Mouse (Mus musculus) liver (tissue): Measurements from ENCODE around the gene Cdc14b.
"Not testable (repeated sequence)": the region's sequence is repeated elsewhere in the genome, so short reads cannot be mapped to it uniquely, and the experiment has no call there.

Experiments used
- DNase-seq: peaks from one replicate; pipeline ENCODE4 v3.0.0-alpha.2; 2020; ENCODE audit warnings: mixed read lengths

Gene Cdc14b

DNA sequence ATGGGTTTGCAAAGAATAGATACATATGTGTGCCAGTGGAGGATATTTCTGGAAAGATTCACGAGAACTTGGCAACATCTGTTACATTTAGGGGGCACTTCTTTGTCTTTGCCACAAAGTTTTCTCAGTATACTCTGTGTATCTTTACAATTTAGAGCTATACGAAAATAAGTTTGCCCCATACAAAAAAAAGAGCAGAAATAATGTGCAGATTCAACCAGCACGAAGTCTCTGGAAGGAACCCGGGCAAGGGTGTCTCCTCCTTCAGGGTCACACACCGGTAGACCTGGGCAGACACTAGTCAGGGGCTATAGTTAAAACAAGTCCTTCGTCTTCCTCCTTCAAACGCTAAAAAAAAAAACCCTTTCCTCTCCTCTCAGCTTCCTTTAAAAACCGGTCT, 1.7 kb downstream of the Cdc14b start:
- DNase-seq: no peak

DNA sequence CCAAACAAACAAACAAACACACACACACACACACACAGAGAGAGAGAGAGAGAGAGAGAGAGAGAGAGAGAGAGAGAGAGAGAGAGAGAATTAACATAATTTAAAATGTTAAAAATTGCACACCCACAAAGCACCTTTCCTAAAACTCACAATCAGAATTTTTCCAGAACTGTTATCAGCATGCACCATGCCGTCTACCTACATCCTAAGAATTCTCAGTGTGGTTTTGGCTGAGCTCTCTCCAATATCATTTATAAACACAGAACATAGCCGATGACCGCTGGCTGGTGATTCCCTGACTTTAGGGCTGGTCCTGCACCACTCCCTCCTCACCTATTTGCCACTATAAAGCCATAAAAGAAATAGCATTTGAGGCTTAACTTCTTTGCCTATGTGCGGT, 6.7 kb downstream of the Cdc14b start:
- DNase-seq: no peak

DNA sequence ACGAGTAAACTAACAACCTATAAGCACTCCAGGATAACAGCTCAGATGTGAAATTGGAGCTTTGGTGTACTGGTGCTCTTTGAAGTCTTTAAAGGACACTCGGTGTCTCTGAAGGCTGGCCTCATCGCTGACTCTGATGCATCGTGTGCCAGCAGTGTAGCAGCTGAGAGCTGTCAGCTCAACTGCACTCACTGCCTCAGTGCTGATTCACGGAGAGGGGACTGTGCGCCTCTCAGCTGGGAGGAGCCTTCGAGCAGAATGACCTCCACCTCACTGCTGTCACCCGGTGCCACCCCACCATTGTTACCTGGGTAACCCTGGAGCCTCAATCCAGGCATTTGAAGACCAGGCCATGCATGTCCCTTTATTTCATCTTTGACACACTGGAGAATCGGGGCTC, 7.9 kb downstream of the Cdc14b start:
- no peak for DNase-seq

DNA sequence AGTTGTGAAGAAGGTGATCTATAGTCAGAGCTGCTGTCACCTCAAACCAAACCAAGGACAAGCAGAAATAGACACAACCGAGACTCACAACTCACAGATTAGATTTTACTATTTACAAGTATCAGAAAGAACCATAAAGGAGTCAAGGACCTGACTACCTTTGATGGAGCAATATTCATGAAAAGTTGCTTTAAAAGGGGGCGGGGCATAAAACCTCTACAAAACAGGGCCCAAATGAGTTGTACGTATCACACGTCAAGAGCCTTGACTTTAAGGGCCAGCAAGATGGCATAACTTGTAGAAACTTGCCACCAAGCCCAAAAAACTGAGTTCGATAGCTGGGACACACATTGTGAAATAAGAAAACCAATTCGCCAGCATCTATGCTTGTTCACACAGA, 10.5 kb downstream of the Cdc14b start:
- DNase-seq: no peak

DNA sequence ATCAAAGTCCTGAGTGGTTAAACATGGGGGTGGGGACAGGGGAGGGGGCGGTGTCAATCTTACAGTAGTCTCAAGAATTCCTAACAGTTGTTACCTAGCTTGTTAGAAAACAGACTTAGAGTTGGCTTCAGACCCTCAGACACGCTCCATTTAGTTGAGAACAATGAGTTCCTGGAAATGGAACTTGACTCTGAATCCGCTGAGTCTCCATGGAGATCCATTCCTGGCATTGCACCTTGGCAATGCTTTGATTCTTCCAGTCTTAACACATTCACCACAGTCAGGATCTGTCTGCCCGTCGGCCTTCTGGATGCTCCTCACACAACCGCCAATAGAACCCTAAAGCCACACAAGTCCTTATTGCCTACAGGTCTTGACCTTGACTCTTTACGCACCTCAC, 15.2 kb downstream of the Cdc14b start:
- DNase-seq: no peak

DNA sequence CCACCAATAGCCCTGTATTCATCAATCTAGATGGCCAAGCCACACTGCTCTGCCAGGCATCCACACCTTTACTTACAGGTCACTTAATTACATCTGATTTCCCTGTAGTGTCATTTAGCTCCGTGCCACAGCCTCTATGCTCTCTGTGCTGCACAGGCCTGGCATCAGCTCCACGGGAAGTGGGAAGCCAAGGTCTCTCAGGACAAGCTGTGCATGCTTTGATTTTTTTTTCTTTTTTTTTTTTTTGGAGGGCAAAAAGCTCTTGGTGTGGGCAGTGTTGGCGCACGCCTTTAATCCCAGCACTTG, 16.6 kb downstream of the Cdc14b start:
- DNase-seq: no peak

DNA sequence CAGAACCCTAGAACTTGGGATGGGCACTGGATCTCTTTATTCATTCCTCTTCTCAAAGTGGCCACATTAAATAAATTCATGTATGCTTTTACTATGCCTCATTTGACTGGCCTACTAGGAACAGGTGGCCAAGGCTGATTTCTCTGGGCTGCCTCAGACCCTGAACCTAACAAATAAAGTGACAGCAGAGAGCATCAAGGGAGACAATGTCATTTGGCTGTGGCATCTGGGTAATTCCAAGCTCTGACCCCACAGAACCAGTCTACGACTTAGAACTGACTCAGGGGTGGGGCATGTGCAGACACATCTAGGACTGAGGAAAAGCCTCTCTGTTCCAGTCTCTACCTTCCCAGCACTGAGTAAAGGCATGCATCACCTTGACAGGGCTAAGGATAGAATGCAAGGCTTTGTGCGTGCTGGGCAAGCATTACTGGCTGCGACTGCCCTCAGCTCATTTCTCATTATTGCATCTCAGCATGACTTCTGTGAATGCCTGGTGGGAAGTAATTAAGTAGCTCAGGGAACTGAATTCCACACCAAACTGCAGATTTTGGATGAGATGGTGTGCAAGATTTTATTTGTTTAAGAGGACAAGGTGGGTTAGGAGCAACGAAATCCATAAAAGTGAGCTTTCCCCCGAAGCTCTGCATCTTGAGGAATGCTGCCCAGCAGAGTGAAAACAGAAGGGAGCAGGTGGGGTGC, 17.1 kb downstream of the Cdc14b start:
- DNase-seq: no peak

DNA sequence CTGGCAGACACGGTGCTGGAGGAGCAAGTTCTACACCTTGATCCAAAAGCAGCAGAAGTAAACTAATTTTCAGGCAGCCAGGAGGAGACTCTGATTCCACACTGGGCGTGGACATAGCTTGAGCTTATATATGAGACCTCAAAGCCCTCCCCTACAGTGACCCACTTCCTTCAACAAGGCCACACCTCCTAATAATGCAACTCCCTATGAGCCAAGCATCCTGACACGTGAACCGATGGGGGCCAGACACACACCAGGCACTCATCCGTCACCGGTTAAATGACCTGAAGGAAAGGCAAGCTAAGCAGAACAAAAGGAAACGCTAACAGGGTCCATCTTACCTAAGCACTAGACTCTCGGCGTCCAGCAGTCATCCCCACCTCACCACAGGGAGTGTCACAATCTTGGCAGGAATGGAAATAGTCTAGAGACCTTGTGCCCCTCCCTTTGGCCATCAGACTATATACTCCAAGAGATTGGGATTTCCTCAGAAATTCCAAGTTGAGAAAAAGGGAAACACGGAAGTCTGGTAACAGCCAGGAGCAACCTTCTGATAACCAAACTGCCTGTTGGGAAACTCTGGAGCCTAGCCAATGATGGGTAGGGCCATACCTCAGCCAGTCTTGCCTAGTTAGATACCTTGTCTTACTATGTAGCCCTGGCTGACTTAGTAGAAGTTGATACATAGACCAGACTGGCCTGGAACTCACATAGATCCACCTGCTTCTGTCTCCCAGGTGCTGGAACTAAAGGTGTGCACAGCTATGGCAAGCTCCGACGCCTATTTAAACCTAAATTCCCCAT, 17.9 kb downstream of the Cdc14b start:
- no peak for DNase-seq

DNA sequence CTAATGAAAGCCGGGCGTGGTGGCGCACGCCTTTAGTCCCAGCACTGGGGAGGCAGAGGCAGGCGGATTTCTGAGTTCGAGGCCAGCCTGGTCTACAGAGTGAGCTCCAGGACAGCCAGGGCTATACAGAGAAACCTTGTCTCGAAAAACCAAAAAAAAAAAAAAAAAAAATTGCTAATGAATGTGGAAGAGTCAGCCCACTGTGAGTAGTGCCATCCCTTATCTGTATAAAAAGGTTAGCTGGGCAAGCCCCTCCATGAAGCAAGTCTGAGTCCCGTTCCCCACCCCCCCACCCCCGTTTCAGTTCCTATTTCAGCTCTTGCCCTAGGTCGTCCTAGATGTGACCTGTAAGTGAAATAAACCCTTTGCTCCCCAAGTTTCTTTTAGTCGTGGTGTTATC, 20.9 kb downstream of the Cdc14b start:
- not testable (repeated sequence) for DNase-seq

DNA sequence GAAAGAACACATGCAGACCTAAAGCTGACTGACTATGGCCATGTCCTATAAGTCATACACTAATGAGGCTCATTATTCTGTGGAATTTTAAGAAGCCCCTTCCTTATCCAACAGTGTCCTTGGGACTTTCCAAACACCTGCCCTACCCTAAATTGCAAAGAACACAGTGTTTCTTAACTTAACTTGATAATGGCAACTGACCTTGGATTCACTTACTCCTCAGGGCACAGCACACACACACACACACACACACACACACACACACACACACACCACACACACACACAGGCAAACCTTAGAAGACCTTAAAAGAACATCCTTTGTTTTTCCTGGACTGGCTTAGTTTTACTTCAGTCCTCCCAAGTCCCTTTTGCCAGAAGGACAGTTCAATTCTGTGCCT, 21.4 kb downstream of the Cdc14b start:
- DNase-seq: no peak

DNA sequence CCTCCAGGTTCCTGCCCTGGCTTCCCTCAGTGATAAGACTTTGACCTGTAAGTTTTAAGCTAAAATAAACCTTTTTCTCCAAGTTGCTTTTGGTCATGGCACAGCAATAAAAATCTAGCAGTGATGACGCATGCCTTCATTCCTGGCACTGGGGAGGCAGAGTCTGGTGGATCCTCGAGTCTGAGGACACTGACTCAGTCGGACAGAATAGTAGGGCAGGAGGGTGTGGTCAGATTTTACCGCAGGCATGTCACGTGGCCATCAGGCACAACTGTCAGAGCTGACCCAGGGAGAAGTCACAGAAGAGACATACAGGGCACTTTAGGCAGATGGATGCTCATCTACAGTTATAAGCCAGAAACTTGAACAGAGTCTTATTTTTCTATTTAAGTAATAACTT, 22.9 kb downstream of the Cdc14b start:
- peak; percentile 18 for DNase-seq

DNA sequence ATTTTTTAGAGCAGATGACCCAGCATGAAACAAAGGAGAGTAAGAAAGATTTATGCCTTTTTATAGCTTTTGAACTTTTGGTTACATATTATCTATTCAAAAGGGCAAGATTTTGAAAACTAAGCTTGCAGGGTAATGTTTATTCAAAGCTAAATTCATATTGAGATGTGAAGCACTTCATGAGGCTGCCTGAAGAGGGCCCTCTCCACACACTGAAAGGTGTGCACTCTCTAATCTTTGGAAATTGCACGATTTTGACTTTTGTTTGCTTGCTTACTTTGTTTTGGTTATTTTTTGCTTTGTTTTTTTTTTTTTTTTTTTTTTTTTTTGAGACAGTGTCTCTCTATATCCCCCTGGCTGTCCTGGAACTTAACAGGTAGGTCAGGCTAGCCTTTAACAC, 24.7 kb downstream of the Cdc14b start:
- DNase-seq: peak; percentile 22

DNA sequence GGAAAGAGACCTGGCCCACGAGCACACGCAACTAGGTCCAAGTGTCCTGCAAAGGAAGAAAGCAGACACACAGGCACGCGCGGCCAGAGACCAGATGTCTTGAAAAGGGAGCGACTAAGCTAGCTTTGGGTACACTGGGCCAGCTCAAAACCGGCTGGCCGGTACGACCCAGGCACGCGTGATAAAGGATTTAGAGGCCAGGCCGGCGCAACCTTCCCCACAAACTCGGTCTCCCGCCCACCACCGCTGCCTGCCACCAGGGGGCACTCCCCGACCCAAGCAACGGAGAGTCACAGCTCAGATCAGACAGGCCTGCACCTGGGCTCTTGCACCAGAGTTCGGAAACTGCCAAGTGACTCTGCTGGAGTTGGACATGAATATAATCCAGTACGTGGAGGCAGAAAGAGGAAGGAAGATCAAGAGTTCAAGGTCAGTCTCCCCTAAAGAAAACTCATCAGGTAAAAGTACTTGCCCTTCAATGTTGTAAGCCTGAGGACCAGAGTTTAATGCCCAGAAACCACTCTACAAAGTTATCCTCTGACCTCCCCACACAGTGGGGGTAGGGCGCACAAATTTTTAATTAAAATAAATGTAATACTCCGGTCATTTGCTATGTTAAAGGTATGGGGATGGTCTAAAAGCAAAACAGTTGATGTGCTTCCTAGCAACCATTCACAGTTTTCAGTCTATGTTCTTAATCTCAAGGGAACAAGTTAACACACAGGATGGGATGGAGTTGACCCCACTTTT, 26.1 kb downstream of the Cdc14b start:
- peak; percentile 90 for DNase-seq

DNA sequence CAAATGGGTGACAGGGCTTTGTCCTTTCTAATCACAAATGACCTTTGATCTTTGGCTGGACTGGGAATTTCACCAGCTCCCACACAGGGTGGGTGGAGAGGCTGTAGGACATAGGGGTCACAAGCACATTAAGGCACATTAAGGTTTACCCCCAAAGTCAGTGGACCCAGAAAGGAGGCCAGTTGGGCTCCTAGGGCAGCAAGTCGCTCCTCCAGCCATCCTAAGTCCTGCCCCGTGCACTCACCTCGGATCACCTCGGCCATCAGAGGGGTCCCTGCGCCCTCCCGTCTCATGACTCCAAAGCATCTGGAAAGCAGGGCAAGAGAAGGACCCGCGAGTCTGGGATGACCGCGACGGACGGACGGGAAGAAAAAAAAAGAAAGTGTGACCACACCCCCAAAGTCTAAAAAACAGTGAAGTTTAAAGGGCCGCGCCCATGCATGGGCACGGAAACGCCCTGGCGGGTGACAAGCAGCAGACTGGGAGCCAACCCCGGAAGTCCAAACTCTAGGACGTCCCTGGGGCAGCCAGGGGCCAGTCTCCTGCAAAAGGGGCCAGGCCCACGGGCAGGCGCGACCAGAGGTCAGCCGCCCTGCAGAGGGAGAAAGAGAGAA, 26.8 kb downstream of the Cdc14b start:
- DNase-seq: peak; percentile 84

DNA sequence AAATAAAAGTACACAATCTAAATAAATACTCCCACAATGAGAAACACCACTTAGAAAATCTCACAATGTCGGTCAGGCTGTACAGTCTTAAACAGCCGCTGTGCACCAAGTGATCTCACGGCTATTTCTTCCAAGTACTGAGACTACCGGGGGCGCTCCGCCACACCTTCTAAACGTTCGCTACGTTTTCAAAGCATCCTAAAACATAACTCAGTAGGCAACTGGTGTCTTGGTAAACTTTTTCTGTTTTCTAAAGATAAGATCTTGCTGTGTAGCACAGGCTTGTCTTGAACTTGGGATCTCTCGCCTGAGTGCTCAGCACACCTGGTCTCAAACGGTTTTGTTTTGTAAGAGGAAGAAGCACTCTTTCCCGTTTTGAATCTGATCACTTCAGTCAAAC, 29.0 kb downstream of the Cdc14b start:
- DNase-seq: no peak

DNA sequence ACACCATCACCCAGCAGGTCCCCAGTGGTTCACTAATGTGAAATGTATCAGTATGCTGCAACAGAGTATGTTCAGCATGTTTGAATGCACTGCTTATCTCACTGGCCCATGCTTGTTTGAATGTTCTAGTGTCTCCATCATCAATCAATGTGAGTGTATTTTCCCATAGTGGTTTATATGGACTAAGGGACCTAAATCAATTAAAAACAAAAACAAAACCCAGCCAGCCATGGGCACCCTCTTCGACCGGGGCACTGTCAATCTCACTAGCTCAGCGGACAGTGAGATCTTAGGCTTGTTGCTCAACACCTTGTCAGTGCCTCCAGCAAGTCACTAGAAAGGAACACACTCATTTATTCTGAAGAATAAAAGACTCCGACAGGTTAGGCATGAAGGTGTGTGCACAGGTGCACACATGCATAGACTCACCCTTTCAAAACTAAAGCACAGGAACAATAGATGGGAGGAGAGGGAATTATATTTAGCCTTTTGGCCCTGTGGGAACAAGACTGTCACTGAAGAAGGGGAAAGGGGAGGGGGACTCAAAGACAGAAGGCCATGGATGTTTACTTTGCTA, 30.3 kb downstream of the Cdc14b start:
- DNase-seq: no peak

DNA sequence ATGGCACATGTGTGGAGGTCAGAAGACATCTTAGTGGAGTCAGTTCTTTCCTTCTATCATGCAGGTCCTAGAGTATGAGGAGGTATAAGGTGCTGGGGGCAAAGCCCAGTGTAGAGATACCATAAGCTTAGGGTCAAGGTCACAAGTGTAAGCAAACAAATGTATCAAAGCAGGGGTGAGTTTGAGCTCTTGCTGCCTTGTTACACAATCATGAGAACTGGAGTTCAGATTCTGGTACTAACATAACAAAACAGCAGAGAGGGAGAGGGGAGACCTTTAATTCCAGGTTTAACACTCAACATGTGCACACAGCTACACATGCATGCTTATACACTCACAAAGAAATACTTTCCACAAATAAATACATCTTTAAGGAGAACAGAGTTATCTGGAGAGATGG, 32.4 kb downstream of the Cdc14b start:
- DNase-seq: no peak

DNA sequence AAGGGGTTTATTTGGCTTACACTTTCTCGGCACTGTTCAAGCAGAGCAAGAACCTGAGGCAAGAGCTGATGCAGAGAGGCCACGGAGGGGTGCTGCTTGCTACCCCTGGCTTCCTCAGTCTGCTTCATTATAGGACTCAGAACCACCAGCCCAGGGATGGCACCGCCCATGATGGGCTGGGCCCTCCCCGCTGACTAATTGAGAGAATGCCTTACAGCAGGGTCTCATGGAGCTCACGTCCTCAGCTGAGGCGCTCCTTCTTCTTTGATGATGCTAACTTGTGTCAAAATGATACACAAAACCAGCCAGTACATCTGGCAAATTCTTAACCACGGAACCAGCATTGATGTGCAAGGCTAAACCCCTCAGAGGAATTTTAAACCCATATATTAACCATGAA, 34.5 kb downstream of the Cdc14b start:
- DNase-seq: no peak

DNA sequence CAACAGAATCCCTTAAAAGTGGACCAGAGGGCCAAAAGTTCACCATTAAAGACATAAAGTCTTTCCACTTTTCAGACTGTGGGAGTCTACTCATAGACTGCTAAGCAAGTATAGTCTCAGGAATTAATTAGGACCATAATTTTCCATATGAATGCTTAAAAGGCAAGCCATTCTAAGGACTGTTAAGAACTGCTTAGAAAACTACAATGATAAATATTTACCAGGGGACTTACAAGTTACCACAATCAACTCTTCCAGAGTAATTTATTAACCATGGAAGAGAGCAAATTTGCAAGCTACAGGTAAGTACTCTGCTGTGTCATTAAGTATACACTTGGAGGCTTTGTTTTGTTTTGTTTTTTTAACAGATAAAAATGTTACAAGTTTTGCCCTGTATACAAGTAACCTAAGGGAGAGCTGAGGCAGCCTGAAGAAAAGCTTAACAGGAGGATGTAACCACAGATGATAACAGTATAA, 37.4 kb downstream of the Cdc14b start:
- DNase-seq: no peak

DNA sequence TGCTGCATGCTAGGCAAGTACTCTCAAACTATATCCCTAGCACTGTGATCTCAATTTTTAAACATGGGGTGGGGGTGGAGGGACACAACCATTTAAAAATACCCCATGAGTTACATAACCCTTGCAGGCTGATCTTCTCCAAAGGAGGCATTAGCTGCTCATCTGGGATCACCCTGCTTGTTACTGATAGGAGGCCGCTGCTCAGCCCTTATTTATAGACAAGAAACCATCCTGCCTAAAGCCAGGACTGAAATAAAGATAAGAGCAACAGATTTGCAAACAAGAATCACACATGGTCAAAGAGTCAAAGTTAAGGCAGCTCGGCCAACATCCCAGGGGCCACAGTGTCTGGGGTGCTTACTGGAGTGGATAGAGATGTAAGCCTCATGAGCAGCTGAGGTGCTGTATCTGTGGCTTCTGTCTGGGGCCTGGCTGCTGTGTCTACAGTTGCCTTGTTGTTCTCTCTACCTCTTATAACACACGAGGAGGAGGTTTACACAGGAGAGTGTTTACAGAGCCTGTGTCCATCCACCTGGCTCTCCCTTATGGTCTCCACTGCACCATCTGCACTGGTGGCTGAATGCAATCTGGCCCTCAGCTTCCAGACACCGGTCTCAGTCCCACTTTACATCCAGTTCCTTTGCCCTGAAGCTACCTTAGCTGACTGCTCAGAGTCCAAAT, 38.0 kb downstream of the Cdc14b start:
- DNase-seq: peak; percentile 9

DNA sequence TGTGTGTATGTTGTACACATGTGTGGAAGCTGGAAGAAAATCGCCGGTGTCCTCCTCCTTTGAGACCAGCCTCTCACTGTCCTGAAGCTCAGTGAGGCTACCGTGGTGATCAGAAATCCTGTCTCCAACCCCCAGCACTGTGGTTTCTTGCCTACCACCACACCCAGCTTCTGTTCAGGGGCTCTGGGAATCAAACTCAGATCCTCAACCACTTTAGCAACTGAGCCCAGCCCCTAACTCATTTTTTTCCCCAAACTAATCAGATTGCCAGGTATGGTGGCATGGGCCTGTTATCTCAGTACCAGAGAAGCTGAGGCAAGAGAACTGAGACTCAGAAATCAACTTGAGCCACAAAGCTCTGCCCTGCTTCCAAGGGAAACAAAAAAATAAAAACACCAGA, 39.3 kb downstream of the Cdc14b start:
- no peak for DNase-seq

DNA sequence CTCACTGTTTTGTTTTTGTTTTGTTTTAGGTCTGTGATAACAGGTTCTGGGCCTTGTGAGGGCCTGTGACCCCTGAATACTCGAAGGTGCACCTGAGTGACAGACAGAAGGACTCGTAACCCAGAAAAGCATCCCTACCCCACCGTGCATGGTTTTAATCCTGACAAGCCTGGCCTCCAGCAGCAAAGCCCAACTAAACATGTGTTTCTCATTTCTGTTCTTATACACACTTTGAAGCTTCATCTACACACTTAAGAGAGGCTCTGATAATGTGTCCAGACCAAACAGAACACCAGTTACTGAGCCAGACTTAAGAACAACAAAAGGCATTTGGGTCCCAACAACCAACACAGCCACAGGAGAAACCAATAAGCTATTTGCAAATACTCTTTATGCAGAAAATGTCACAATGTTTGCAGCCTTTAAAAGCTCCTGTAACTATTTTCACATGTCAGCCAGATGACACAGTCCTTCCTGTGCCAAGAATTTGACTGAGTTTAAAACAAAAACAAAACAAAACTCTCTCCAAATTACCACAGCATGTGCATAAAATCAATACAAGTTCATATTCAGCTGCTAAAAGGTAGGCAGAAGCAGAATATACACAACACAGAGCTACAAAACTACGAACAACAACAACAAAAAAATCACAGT, 39.9 kb downstream of the Cdc14b start:
- no peak for DNase-seq
